Comparison of ENCODE assay signal across 16 mouse cellular contexts in genomic region chr4:150740167-150740566, GRCm38 (mm10).
DNase-seq lines count a peak whose midpoint lies in the region; ATAC-seq and TF ChIP-seq lines count a peak whose summit lies in the region.
"Had no signal": no experiment of that assay in that cellular context is flagged by ENCODE, and none has a peak within 500 bp of the region (broad histone marks: within the 10 kb centered on the region; RNA-seq: fewer than 3 reads in every experiment).

No protein-coding gene starts in this region.

- intact Hi-C loops in heart, postnatal 36 days (cut with DNase I), result no loop called here

- no peak for TF ChIP-seq POLR2A in brain, embryonic 14.5 days (IDR thresholded peaks at IDR 0.05; ENCODE audit: borderline replicate concordance, extremely low read depth, insufficient read depth, insufficient read length, poor library complexity, severe bottlenecking)

- no peaks in the 10 kb centered on the region for H3K36me3 ChIP-seq in intestine, embryonic 14.5 days (ENCODE audit: control insufficient read depth, insufficient read depth, low read length)
- H3K36me3 ChIP-seq in intestine, embryonic 15.5 days, result no peaks in the 10 kb centered on the region
- H3K36me3 ChIP-seq in lung, embryonic 14.5 days (ENCODE audit: insufficient read depth), result no peaks in the 10 kb centered on the region
- H3K36me3 ChIP-seq in midbrain, embryonic 13.5 days, result no peaks in the 10 kb centered on the region
- H3K36me3 ChIP-seq: embryonic facial prominence, embryonic 13.5 days; G1E; liver, embryonic 13.5 days had no signal

- no peak overlapping the region for H3K4me3 ChIP-seq in intestine, embryonic 14.5 days (ENCODE audit: low read depth, low read length)
- no peak overlapping the region for H3K4me3 ChIP-seq in intestine, embryonic 15.5 days (replicated peaks)
- H3K4me3 ChIP-seq in lung, embryonic 14.5 days (ENCODE audit: low read depth, low read length), result no peak overlapping the region
- no peak overlapping the region for H3K4me3 ChIP-seq in midbrain, embryonic 13.5 days (replicated peaks)
- H3K4me3 ChIP-seq: embryonic facial prominence, embryonic 13.5 days; forebrain, embryonic 13.5 days; liver, embryonic 13.5 days had no signal

- DNase-seq in intestine, embryonic 14.5 days (ENCODE audit: low spot score), result no peak
- DNase-seq in brain, embryonic 14.5 days (ENCODE audit: low read depth), result peak; percentile 49
- DNase-seq in lung, embryonic 14.5 days, result peak; percentile 92
- no peak for DNase-seq in heart, postnatal 36 days
- DNase-seq in thymus, adult 18-20 months, result no peak
- DNase-seq: adrenal gland, postnatal 14 days; cerebellum, postnatal 25 days; liver, embryonic 13.5 days; right cerebral cortex, adult 18-20 months had no signal

- H3K27ac ChIP-seq in intestine, embryonic 14.5 days (ENCODE audit: low read depth), result no peak overlapping the region
- H3K27ac ChIP-seq in intestine, embryonic 15.5 days, result no peak overlapping the region
- H3K27ac ChIP-seq in lung, embryonic 14.5 days (ENCODE audit: low read depth), result peak overlapping the region; percentile 82
- H3K27ac ChIP-seq in midbrain, embryonic 13.5 days, result 0 out of 2 replicates have a peak overlapping the region, but pooled peaks have one; percentile 1
- H3K27ac ChIP-seq: embryonic facial prominence, embryonic 13.5 days; forebrain, embryonic 13.5 days; liver, embryonic 13.5 days had no signal

- H3K9me3 ChIP-seq in intestine, embryonic 14.5 days (ENCODE audit: control insufficient read depth, low read length), result no peaks in the 10 kb centered on the region
- H3K9me3 ChIP-seq in intestine, embryonic 15.5 days, result no peaks in the 10 kb centered on the region
- no peaks in the 10 kb centered on the region for H3K9me3 ChIP-seq in lung, embryonic 14.5 days (ENCODE audit: low read depth, low read length)
- H3K9me3 ChIP-seq in midbrain, embryonic 13.5 days, result no peaks in the 10 kb centered on the region
- H3K9me3 ChIP-seq: embryonic facial prominence, embryonic 13.5 days; forebrain, embryonic 13.5 days; G1E; liver, embryonic 13.5 days had no signal

- peak; percentile 21; the same call in 1 of the 2 replicates for ATAC-seq in intestine, embryonic 14.5 days (replicated peaks; ENCODE audit: low FRiP score, low TSS enrichment, low read depth)
- ATAC-seq in intestine, embryonic 15.5 days, result no peak
- peak; percentile 87 for ATAC-seq in lung, embryonic 14.5 days (ENCODE audit: insufficient read depth)
- peak; percentile 43; the same call in 1 of the 2 replicates for ATAC-seq in midbrain, embryonic 13.5 days
- no peak for ATAC-seq in erythroblast, adult 5-6 weeks (replicated peaks; ENCODE audit: low FRiP score, poor library complexity, severe bottlenecking)
- ATAC-seq: forebrain, embryonic 13.5 days; inflammation-experienced regulatory T-cells, adult 6 months had no signal

- H3K9ac ChIP-seq in intestine, embryonic 14.5 days (ENCODE audit: low read length), result no peak overlapping the region
- no peak overlapping the region for H3K9ac ChIP-seq in intestine, embryonic 15.5 days
- no peak overlapping the region for H3K9ac ChIP-seq in lung, embryonic 14.5 days
- H3K9ac ChIP-seq in midbrain, embryonic 13.5 days (replicated peaks), result no peak overlapping the region
- H3K9ac ChIP-seq: embryonic facial prominence, embryonic 13.5 days; forebrain, embryonic 13.5 days; liver, embryonic 13.5 days had no signal

- TF ChIP-seq CTCF in brain, embryonic 14.5 days (IDR thresholded peaks at IDR 0.05; ENCODE audit: borderline replicate concordance, extremely low read depth, insufficient read depth, insufficient read length), result no peak
- TF ChIP-seq CTCF in lung, embryonic 14.5 days (IDR thresholded peaks at IDR 0.05; ENCODE audit: low read depth), result no peak

- 36% methylated on average over 8 of the region's 8 CpGs for WGBS in intestine, embryonic 14.5 days
- WGBS in intestine, embryonic 15.5 days, result 24% methylated on average over 8 of the region's 8 CpGs
- WGBS in lung, embryonic 14.5 days, result 2% methylated on average over 8 of the region's 8 CpGs
- WGBS in midbrain, embryonic 13.5 days, result 56% methylated on average over 8 of the region's 8 CpGs

- H3K27me3 ChIP-seq in intestine, embryonic 14.5 days (replicated peaks; ENCODE audit: control insufficient read depth, insufficient read depth, low read length), result no peaks in the 10 kb centered on the region
- no peaks in the 10 kb centered on the region for H3K27me3 ChIP-seq in intestine, embryonic 15.5 days (replicated peaks)
- no peaks in the 10 kb centered on the region for H3K27me3 ChIP-seq in lung, embryonic 14.5 days (ENCODE audit: insufficient read depth, low read length)
- no peaks in the 10 kb centered on the region for H3K27me3 ChIP-seq in midbrain, embryonic 13.5 days
- H3K27me3 ChIP-seq: embryonic facial prominence, embryonic 13.5 days; liver, embryonic 13.5 days had no signal

- no peak overlapping the region for H3K4me2 ChIP-seq in intestine, embryonic 14.5 days (ENCODE audit: low read length)
- no peak overlapping the region for H3K4me2 ChIP-seq in intestine, embryonic 15.5 days (replicated peaks)
- no peak overlapping the region for H3K4me2 ChIP-seq in lung, embryonic 14.5 days
- H3K4me2 ChIP-seq in midbrain, embryonic 13.5 days (replicated peaks), result no peak overlapping the region
- H3K4me2 ChIP-seq: embryonic facial prominence, embryonic 13.5 days; forebrain, embryonic 13.5 days; liver, embryonic 13.5 days had no signal

- H3K4me1 ChIP-seq in intestine, embryonic 14.5 days (replicated peaks; ENCODE audit: control insufficient read depth, insufficient read depth, low read length), result peaks cover 5% of the 10 kb centered on the region
- H3K4me1 ChIP-seq in intestine, embryonic 15.5 days (replicated peaks), result peaks cover 4% of the 10 kb centered on the region; the same call in 1 of the 2 replicates
- peaks cover 18% of the 10 kb centered on the region for H3K4me1 ChIP-seq in lung, embryonic 14.5 days (ENCODE audit: insufficient read depth)
- H3K4me1 ChIP-seq in midbrain, embryonic 13.5 days (replicated peaks), result 0 out of 2 replicates have a peak, but pooled peaks cover 7% of the 10 kb centered on the region
- H3K4me1 ChIP-seq: forebrain, embryonic 13.5 days had no signal

Comparison
In these comparisons a context has a peak if more than half of its experiments do, and no peak if none do; other contexts are left out.
1. ATAC-seq: peak in intestine, embryonic 14.5 days (single experiment), lung, embryonic 14.5 days (single experiment) and midbrain, embryonic 13.5 days (single experiment); none in intestine, embryonic 15.5 days (single experiment) and erythroblast, adult 5-6 weeks (single experiment).
2. DNase-seq: peak in brain, embryonic 14.5 days (single experiment) and lung, embryonic 14.5 days (single experiment); none in intestine, embryonic 14.5 days (single experiment), heart, postnatal 36 days (0 of 2) and thymus, adult 18-20 months (0 of 2).
3. H3K27ac ChIP-seq: peak in lung, embryonic 14.5 days (single experiment) and midbrain, embryonic 13.5 days (single experiment); none in intestine, embryonic 14.5 days (single experiment) and intestine, embryonic 15.5 days (single experiment).